In the genomic region with DNA sequence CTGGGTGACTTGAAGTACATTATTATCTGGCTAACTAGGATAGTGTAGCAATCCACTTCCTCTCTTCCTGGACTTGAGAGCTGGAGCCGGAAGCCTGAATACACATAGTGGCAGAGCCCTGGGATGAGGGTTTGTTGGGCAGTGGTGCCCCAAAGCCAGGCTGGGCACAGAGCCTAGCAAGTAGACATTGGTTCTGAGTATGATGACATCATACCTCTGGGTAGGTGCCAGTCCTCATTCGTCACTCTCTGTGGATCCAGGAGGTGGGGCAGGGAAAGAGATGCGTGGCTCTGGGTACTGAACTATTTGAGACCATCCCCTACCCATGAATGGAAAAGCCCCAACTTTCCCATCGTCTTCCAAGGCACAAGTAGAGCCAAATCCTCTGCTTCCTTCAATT, we compare ENCODE assay signal across 25 mouse cellular contexts. TPM values are rescaled to one million over a fixed set of nuclear protein-coding genes. Genes with fewer than 3 reads are reported as not detected.
DNase-seq lines count a peak whose midpoint lies in the region; ATAC-seq and TF ChIP-seq lines count a peak whose summit lies in the region.
"Had no signal": no experiment of that assay in that cellular context is flagged by ENCODE, and none has a peak within 500 bp of the region (broad histone marks: within the 10 kb centered on the region; RNA-seq: fewer than 3 reads in every experiment).

No protein-coding gene starts in this region.

- no peak overlapping the region for H3K9ac ChIP-seq in liver, adult 2 months (ENCODE audit: low read depth, low read length)
- H3K9ac ChIP-seq in liver, embryonic 11.5 days (ENCODE audit: low read depth, low read length), result no peak overlapping the region
- H3K9ac ChIP-seq: forebrain, embryonic 13.5 days; hindbrain, embryonic 12.5 days; midbrain, embryonic 13.5 days had no signal

- no peak overlapping the region for H3K27ac ChIP-seq in liver, adult 2 months (replicated peaks; ENCODE audit: insufficient read depth, low read depth, low read length)
- H3K27ac ChIP-seq in liver, embryonic 11.5 days (ENCODE audit: low read depth, low read length), result no peak overlapping the region
- H3K27ac ChIP-seq: forebrain, embryonic 13.5 days; hindbrain, embryonic 12.5 days; layer of hippocampus, adult 2 months; left cerebral cortex, adult 2 months; midbrain, embryonic 13.5 days had no signal

- no peak for TF ChIP-seq POLR2A in liver, adult 2 months (IDR thresholded peaks at IDR 0.05; ENCODE audit: extremely low read depth, insufficient read depth, low read length)

- no peak for ATAC-seq in cerebellum, adult (ENCODE audit: insufficient number of reproducible peaks, low FRiP score, low TSS enrichment)
- no peak for ATAC-seq in liver, embryonic 11.5 days (replicated peaks; ENCODE audit: low FRiP score)
- ATAC-seq: forebrain, embryonic 13.5 days; midbrain, embryonic 13.5 days had no signal

- WGBS in liver, adult 2 months, result 57% methylated on average over 4 of the region's 4 CpGs
- WGBS in liver, embryonic 11.5 days, result 85% methylated on average over 4 of the region's 4 CpGs

- H3K4me2 ChIP-seq in liver, embryonic 11.5 days, result no peak overlapping the region
- H3K4me2 ChIP-seq: forebrain, embryonic 13.5 days; hindbrain, embryonic 12.5 days; midbrain, embryonic 13.5 days had no signal

- DNase-seq in cerebellum, adult 8-10 months, result peak; percentile 28
- peak; percentile 13 for DNase-seq in liver, adult 2 months (ENCODE audit: extremely low read depth, low read depth, low spot score)
- DNase-seq in liver, embryonic 11.5 days (ENCODE audit: low spot score), result no peak
- DNase-seq in adipocyte (ENCODE audit: low spot score), result peak; percentile 75
- peak; percentile 32 for DNase-seq in brain, adult 2 months (ENCODE audit: low read depth, low spot score)
- no peak for DNase-seq in thymus, postnatal 4 days
- DNase-seq: B cell, adult 2 months; kidney, adult 2 months; kidney, postnatal 10 days; left cerebral cortex, postnatal 4 days; liver; thymus, postnatal 14 days had no signal

- H3K4me3 ChIP-seq in liver, adult 2 months (ENCODE audit: insufficient read depth, low read depth, low read length), result no peak overlapping the region
- no peak overlapping the region for H3K4me3 ChIP-seq in liver, embryonic 11.5 days (ENCODE audit: low read depth, low read length)
- H3K4me3 ChIP-seq: forebrain, embryonic 13.5 days; hindbrain, embryonic 12.5 days; layer of hippocampus, adult 2 months; left cerebral cortex, adult 2 months; midbrain, embryonic 13.5 days; myocyte had no signal

- no peaks in the 10 kb centered on the region for H3K27me3 ChIP-seq in liver, adult 2 months (ENCODE audit: control insufficient read depth, insufficient read depth, low read length)
- no peaks in the 10 kb centered on the region for H3K27me3 ChIP-seq in liver, embryonic 11.5 days (replicated peaks; ENCODE audit: control insufficient read depth, insufficient read depth, low read length)
- H3K27me3 ChIP-seq: forebrain, embryonic 13.5 days; hindbrain, embryonic 12.5 days; midbrain, embryonic 13.5 days had no signal

- peaks cover 7% of the 10 kb centered on the region; the same call in 1 of the 2 replicates for H3K4me1 ChIP-seq in liver, adult 2 months (ENCODE audit: control insufficient read depth, insufficient read depth, low read length)
- H3K4me1 ChIP-seq in liver, embryonic 11.5 days (replicated peaks; ENCODE audit: control insufficient read depth, insufficient read depth, low read length), result peaks cover 3% of the 10 kb centered on the region

- no peaks in the 10 kb centered on the region for H3K79me2 ChIP-seq in liver, adult 2 months (ENCODE audit: control insufficient read depth, insufficient read depth, low read length)

- TF ChIP-seq CTCF in liver, adult 2 months (IDR thresholded peaks at IDR 0.05; ENCODE audit: low read depth, low read length), result no peak

- H3K36me3 ChIP-seq in liver, adult 2 months (ENCODE audit: control insufficient read depth, insufficient read depth, low read length), result peaks cover 3% of the 10 kb centered on the region; the same call in 1 of the 2 replicates
- H3K36me3 ChIP-seq in liver, embryonic 11.5 days (ENCODE audit: control insufficient read depth, insufficient read depth, low read length), result peaks cover 7% of the 10 kb centered on the region

- no peaks in the 10 kb centered on the region for H3K9me3 ChIP-seq in liver, embryonic 11.5 days (ENCODE audit: control insufficient read depth, low read length)
- H3K9me3 ChIP-seq: forebrain, embryonic 13.5 days; hindbrain, embryonic 12.5 days; midbrain, embryonic 13.5 days had no signal

RNA-seq across cellular contexts. Expression of gene Mpv17, which starts 4.3 kb away (rescaled TPM):
- total RNA-seq in liver, adult 2 months (2014; rRNA removed), result 49.0 and 58.8 TPM in 2 replicates
- polyA plus RNA-seq in liver, adult 2 months (2012; rRNA removed), result 88.8 and 92.3 TPM in 2 replicates
- polyA plus RNA-seq in liver, embryonic 11.5 days (2014; fragmentation: Nextera tagmentation; extraction: Ambion mirVana), result 40.9 and 50.4 TPM in 2 replicates

RNA-seq across cellular contexts. Expression of gene Ucn, which starts 11.2 kb away (rescaled TPM):
- total RNA-seq in liver, adult 2 months (2014; rRNA removed), result not detected in 2 replicates
- not detected in 2 replicates for polyA plus RNA-seq in liver, adult 2 months (2012; rRNA removed)
- polyA plus RNA-seq in liver, embryonic 11.5 days (2014; fragmentation: Nextera tagmentation; extraction: Ambion mirVana), result not detected in 2 replicates
- total RNA-seq: gastrocnemius, adult 8-10 months; granulocyte monocyte progenitor cell, adult 5-6 weeks; layer of hippocampus, adult 2 months; left cerebral cortex, postnatal 4 days; megakaryocyte progenitor cell, adult 5-6 weeks had no signal
- polyA plus RNA-seq: embryonic facial prominence, embryonic 11.5 days; forebrain, embryonic 13.5 days; heart, embryonic 16.5 days; hindbrain, embryonic 12.5 days; kidney, adult 2 months; midbrain, embryonic 13.5 days; neural tube, embryonic 14.5 days had no signal

RNA-seq across cellular contexts. Expression of gene Gm29609, which starts 29.9 kb away (rescaled TPM):
- 1.0 and 2.6 TPM in 2 replicates for total RNA-seq in liver, adult 2 months (2014; rRNA removed)
- 2.3 and 2.8 TPM in 2 replicates for polyA plus RNA-seq in liver, adult 2 months (2012; rRNA removed)
- 0.64 and 1.5 TPM in 2 replicates for polyA plus RNA-seq in liver, embryonic 11.5 days (2014; fragmentation: Nextera tagmentation; extraction: Ambion mirVana)

RNA-seq across cellular contexts. Expression of gene Gtf3c2, which starts 30.2 kb away (rescaled TPM):
- 10.9 and 17.5 TPM in 2 replicates for total RNA-seq in liver, adult 2 months (2014; rRNA removed)
- polyA plus RNA-seq in liver, adult 2 months (2012; rRNA removed), result 21.0 and 33.0 TPM in 2 replicates
- 77.2 and 79.5 TPM in 2 replicates for polyA plus RNA-seq in liver, embryonic 11.5 days (2014; fragmentation: Nextera tagmentation; extraction: Ambion mirVana)

RNA-seq across cellular contexts. Expression of gene Trim54, which starts 33.3 kb away (rescaled TPM):
- total RNA-seq in liver, adult 2 months (2014; rRNA removed), result 0.28 TPM in 1 of 2 replicates, not detected in the other
- not detected in 2 replicates for polyA plus RNA-seq in liver, adult 2 months (2012; rRNA removed)
- 0.43 TPM in 1 of 2 replicates, not detected in the other for polyA plus RNA-seq in liver, embryonic 11.5 days (2014; fragmentation: Nextera tagmentation; extraction: Ambion mirVana)
- total RNA-seq: granulocyte monocyte progenitor cell, adult 5-6 weeks; layer of hippocampus, adult 2 months; left cerebral cortex, postnatal 4 days; megakaryocyte progenitor cell, adult 5-6 weeks had no signal
- polyA plus RNA-seq: embryonic facial prominence, embryonic 11.5 days; forebrain, embryonic 13.5 days; midbrain, embryonic 13.5 days; neural tube, embryonic 14.5 days had no signal

Comparison
In these comparisons a context has a peak if more than half of its experiments do, and no peak if none do; other contexts are left out.
1. DNase-seq: peak in cerebellum, adult 8-10 months (single experiment), liver, adult 2 months (single experiment), adipocyte (single experiment) and brain, adult 2 months (single experiment); none in liver, embryonic 11.5 days (single experiment) and thymus, postnatal 4 days (single experiment).